Mouse (Mus musculus) spleen, adult 2 months (tissue): Measurements from ENCODE around the gene Rnf208. TPM values are rescaled to one million over a fixed set of nuclear protein-coding genes. Genes with fewer than 3 reads are reported as not detected.
A peak's percentile ranks its signal among the peaks of the same experiment; 100 is the strongest.

Source experiments
- DNase-seq, 2 experiments: peaks; one replicate each; pipeline versions ENCODE4 v3.0.0 to v3.0.0-alpha.2; 2012 to 2021; ENCODE audit warnings: low spot score in 2 of 2, low read depth in 1 of 2
- H3K27ac ChIP-seq: fragments of 200-500 bp; 2 replicates; pipeline ENCODE4 v1.5.1; 2012; ENCODE audit warnings: low read length, inconsistent platforms; ENCODE audit not compliant: insufficient read depth
- H3K27me3 ChIP-seq: fragments of 200-500 bp; 2 replicates; pipeline ENCODE4 v1.6.1; 2012; ENCODE audit warnings: mild to moderate bottlenecking, moderate library complexity, low read length, inconsistent platforms; ENCODE audit not compliant: control insufficient read depth, insufficient read depth
- H3K36me3 ChIP-seq: fragments of 200-500 bp; 2 replicates; pipeline ENCODE4 v1.6.1; 2012; ENCODE audit warnings: mild to moderate bottlenecking, low read length, inconsistent platforms; ENCODE audit not compliant: control insufficient read depth, insufficient read depth
- H3K4me1 ChIP-seq: fragments of 200-500 bp; 2 replicates; pipeline ENCODE4 v1.6.1; 2011; ENCODE audit warnings: inconsistent platforms; ENCODE audit not compliant: control insufficient read depth, insufficient read depth, insufficient read length
- H3K4me3 ChIP-seq: fragments of 200-500 bp; 2 replicates; pipeline ENCODE4 v1.5.1; 2011; ENCODE audit warnings: mild to moderate bottlenecking, inconsistent platforms; ENCODE audit not compliant: insufficient read depth, insufficient read length; ENCODE audit errors: extremely low read depth
- CTCF ChIP-seq: fragments of 200-500 bp; IDR thresholded peaks from 2 replicates; pipeline ENCODE4 v1.5.1; 2011; ENCODE audit warnings: mild to moderate bottlenecking, inconsistent platforms; ENCODE audit not compliant: insufficient read depth, insufficient read length, insufficient replicate concordance; ENCODE audit errors: extremely low read depth
- POLR2A ChIP-seq: fragments of 200-500 bp; IDR thresholded peaks from 2 replicates; pipeline ENCODE4 v1.6.1; 2011; ENCODE audit warnings: low read depth, low read length, inconsistent platforms
- WGBS: fragments of 180-500 bp; shearing (Covaris S2); methylation state at CpG from one replicate; pipeline ENCODE4 v1.1.7; 2018; 5-methylcytosine and 5-hydroxymethylcytosine counted together
- polyA plus RNA-seq: library from polyadenylated mRNA; depleted of rRNA; stranded (reverse); fragments of >200 nt; gene quantifications from 2 replicates; pipeline ENCODE4 v1.2.3, GENCODE M21; 2012

Gene Rnf208
- polyA plus RNA-seq, 1 experiment: 1.8 TPM

- DNase-seq: no peak
- Histone ChIP-seq H3K4me3 (no peak overlapping the region), H3K27me3 (no peaks in the 10 kb centered on the region), H3K27ac (no peak overlapping the region), H3K4me1 (peaks cover 5% of the 10 kb centered on the region; the same call in 1 of the 2 replicates), H3K36me3 (peaks cover 3% of the 10 kb centered on the region; the same call in 1 of the 2 replicates)
- WGBS: 87% methylated on average over 5 of the region's 5 CpGs
- TF ChIP-seq POLR2A (no peak), CTCF (no peak)
Measured at GRCm38 (mm10) chr2:25221331-25221772, 20.7 kb upstream of the Rnf208 start.

GRCm38 (mm10) chr2:25223681-25224491, 18.2 kb upstream of the Rnf208 start:
- WGBS: 2% methylated on average over 51 of the region's 53 CpGs
- H3K4me3 ChIP-seq: peak overlapping the region; percentile 93
- TF ChIP-seq CTCF: no peak
- no peak for TF ChIP-seq POLR2A

GRCm38 (mm10) chr2:25224492-25224765, 17.6 kb upstream of the Rnf208 start, which contains the start of gene Tubb4b:
Gene Tubb4b (minus strand): TSS chr2:25224702.
- TF ChIP-seq POLR2A (peak; percentile 99), CTCF (no peak; the same call in 1 of the 2 replicates)
- Histone ChIP-seq H3K36me3 (peaks cover 3% of the 10 kb centered on the region; the same call in 1 of the 2 replicates), H3K27ac (peak within 1 kb of the TSS; percentile 97), H3K27me3 (no peaks in the 10 kb centered on the region), H3K4me3 (peak within 1 kb of the TSS; percentile 93), H3K4me1 (peaks cover 8% of the 10 kb centered on the region; the same call in 1 of the 2 replicates)
- DNase-seq: no peak
- under 1% methylated on average over 17 of the region's 17 CpGs for WGBS

More at GRCm38 (mm10) chr2:25223681-25224491, 18.2 kb upstream of the Rnf208 start:
- Histone ChIP-seq H3K27me3 (no peaks in the 10 kb centered on the region), H3K36me3 (peaks cover 3% of the 10 kb centered on the region; the same call in 1 of the 2 replicates), H3K4me1 (peaks cover 7% of the 10 kb centered on the region; the same call in 1 of the 2 replicates), H3K27ac (peak overlapping the region; percentile 97)
- peak in 1 of 2 experiments; percentile 83 for DNase-seq

- Histone ChIP-seq H3K27me3 (no peaks in the 10 kb centered on the region), H3K4me1 (peaks cover 8% of the 10 kb centered on the region; the same call in 1 of the 2 replicates), H3K4me3 (peak overlapping the region; percentile 66), H3K27ac (peak overlapping the region; percentile 92), H3K36me3 (peaks cover 3% of the 10 kb centered on the region; the same call in 1 of the 2 replicates)
- no peak for TF ChIP-seq CTCF
- TF ChIP-seq POLR2A: peak; percentile 60; the same call in 1 of the 2 replicates
- DNase-seq: peak; percentile 96 to 99
- 2% methylated on average over 41 of the region's 41 CpGs for WGBS
Measured at GRCm38 (mm10) chr2:25224766-25225752, 17.0 kb upstream of the Rnf208 start.

- TF ChIP-seq POLR2A: no peak
- TF ChIP-seq CTCF: no peak
- H3K4me1 ChIP-seq: peaks cover 8% of the 10 kb centered on the region; the same call in 1 of the 2 replicates
- H3K4me3 ChIP-seq: no peak overlapping the region
- peaks cover 3% of the 10 kb centered on the region; the same call in 1 of the 2 replicates for H3K36me3 ChIP-seq
- H3K27ac ChIP-seq: peak overlapping the region; percentile 57; the same call in 1 of the 2 replicates
- H3K27me3 ChIP-seq: no peaks in the 10 kb centered on the region
- DNase-seq: no peak
- 91% methylated on average over 8 of the region's 8 CpGs for WGBS
Measured at GRCm38 (mm10) chr2:25225811-25226379, 16.2 kb upstream of the Rnf208 start.

GRCm38 (mm10) chr2:25226864-25227263, 15.2 kb upstream of the Rnf208 start:
- TF ChIP-seq POLR2A: no peak
- no peak for TF ChIP-seq CTCF
- no peak for DNase-seq
- H3K27me3 ChIP-seq: no peaks in the 10 kb centered on the region
- H3K4me3 ChIP-seq: no peak overlapping the region
- 87% methylated on average over 5 of the region's 5 CpGs for WGBS
- H3K27ac ChIP-seq: no peak overlapping the region
- H3K4me1 ChIP-seq: peaks cover 8% of the 10 kb centered on the region; the same call in 1 of the 2 replicates
- H3K36me3 ChIP-seq: peaks cover 1% of the 10 kb centered on the region; the same call in 1 of the 2 replicates
